Mouse (Mus musculus) hindlimb bud, embryonic 11.5 days (tissue): ENCODE results near the gene Icam1.

ENCODE experiments used
- DNase-seq: peaks from one replicate; pipeline ENCODE4 v3.0.0-alpha.2; 2012; ENCODE audit warnings: low read depth, low spot score; ENCODE audit errors: extremely low spot score

Gene Icam1

GRCm38 (mm10) chr9:21022288-21022687 lies 6.5 kb downstream of the Icam1 start:
- DNase-seq = no peak

- no peak for DNase-seq
Measured at GRCm38 (mm10) chr9:21022726-21023125, 6.9 kb downstream of the Icam1 start.

GRCm38 (mm10) chr9:21025258-21025810 lies 9.5 kb downstream of the Icam1 start:
- no peak for DNase-seq

GRCm38 (mm10) chr9:21026849-21027248 lies 11.1 kb downstream of the Icam1 start:
- no peak for DNase-seq

GRCm38 (mm10) chr9:21027774-21028290 lies 12.0 kb downstream of the Icam1 start:
- DNase-seq = no peak

- no peak for DNase-seq
Measured at GRCm38 (mm10) chr9:21028560-21029110, 12.8 kb downstream of the Icam1 start.

- no peak for DNase-seq
Measured at GRCm38 (mm10) chr9:21029291-21030054, 13.7 kb downstream of the Icam1 start, which contains the start of gene Icam4. Icam4 (plus strand) TSS chr9:21029373.

GRCm38 (mm10) chr9:21030055-21030600 lies 14.3 kb downstream of the Icam1 start:
- DNase-seq = no peak

GRCm38 (mm10) chr9:21030781-21031250 lies 15.0 kb downstream of the Icam1 start:
- DNase-seq = peak; percentile 66

GRCm38 (mm10) chr9:21031251-21031895 lies 15.6 kb downstream of the Icam1 start:
- no peak for DNase-seq

GRCm38 (mm10) chr9:21031896-21032351 lies 16.1 kb downstream of the Icam1 start, which contains the start of gene Icam5:
Icam5 (plus strand) TSS chr9:21032073.
- no peak for DNase-seq

GRCm38 (mm10) chr9:21032491-21032890 lies 16.7 kb downstream of the Icam1 start:
- DNase-seq = no peak

- DNase-seq = no peak
Measured at GRCm38 (mm10) chr9:21033136-21033535, 17.4 kb downstream of the Icam1 start.

- no peak for DNase-seq
Measured at GRCm38 (mm10) chr9:21034481-21035085, 18.8 kb downstream of the Icam1 start.

- no peak for DNase-seq
Measured at GRCm38 (mm10) chr9:21035586-21035985, 19.8 kb downstream of the Icam1 start.

- no peak for DNase-seq
Measured at GRCm38 (mm10) chr9:21036161-21036560, 20.4 kb downstream of the Icam1 start.

- no peak for DNase-seq
Measured at GRCm38 (mm10) chr9:21036666-21037065, 20.9 kb downstream of the Icam1 start.

GRCm38 (mm10) chr9:21037481-21037891 lies 21.7 kb downstream of the Icam1 start:
- DNase-seq = no peak

GRCm38 (mm10) chr9:21039779-21040178 lies 24.0 kb downstream of the Icam1 start:
- no peak for DNase-seq

- no peak for DNase-seq
Measured at GRCm38 (mm10) chr9:21041308-21041707, 25.5 kb downstream of the Icam1 start.
